Mouse (Mus musculus): ENCODE data around the gene Uggt2. TPM values are rescaled to one million over a fixed set of nuclear protein-coding genes. Genes with fewer than 3 reads are reported as not detected.
A peak's percentile ranks its signal among the peaks of the same experiment; 100 is the strongest.

Uggt2 gene
- total and polyA plus RNA-seq, 2 experiments from 2014 or later = 4.5 to 5.2 TPM

DNA sequence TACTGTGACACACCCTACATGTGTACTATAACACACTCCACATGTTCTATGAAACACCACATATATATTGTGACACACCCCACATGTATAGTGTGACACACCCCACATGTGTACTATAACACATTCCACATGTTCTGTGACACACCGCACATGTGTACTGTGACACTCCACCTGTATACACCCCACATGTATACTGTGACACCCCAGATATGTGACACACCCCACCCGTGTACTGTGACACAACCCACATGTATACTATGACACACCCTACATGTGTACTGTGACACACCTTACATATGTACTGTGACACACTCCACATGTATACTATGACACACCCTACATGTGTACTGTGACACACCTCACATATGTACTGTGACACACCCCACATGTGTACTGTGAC, 28.1 kb upstream of the Uggt2 start:
- no peak for TF ChIP-seq CTCF (IDR thresholded peaks at IDR 0.05; ENCODE audit: low read depth)
- no peak for ATAC-seq (ENCODE audit: insufficient read depth, low read depth)
- H3K27ac ChIP-seq (ENCODE audit: low read depth) = no peak overlapping the region
- no peak overlapping the region for H3K4me3 ChIP-seq (ENCODE audit: low read depth, low read length)
- no peaks in the 10 kb centered on the region for H3K36me3 ChIP-seq (replicated peaks; ENCODE audit: control insufficient read depth, insufficient read depth, low read length)
- H3K9me3 ChIP-seq (replicated peaks; ENCODE audit: control insufficient read depth, low read length) = no peaks in the 10 kb centered on the region
- no peaks in the 10 kb centered on the region for H3K4me1 ChIP-seq (ENCODE audit: control insufficient read depth, insufficient read depth)
- no peak overlapping the region for H3K9ac ChIP-seq (replicated peaks; ENCODE audit: low read depth, low read length)
- WGBS = 84% methylated on average over 2 of the region's 2 CpGs
- H3K27me3 ChIP-seq (ENCODE audit: control insufficient read depth, insufficient read depth, low read length) = no peaks in the 10 kb centered on the region
- no peak for DNase-seq (ENCODE audit: low spot score)
- no peak overlapping the region for H3K4me2 ChIP-seq (ENCODE audit: low read depth, low read length)

DNA sequence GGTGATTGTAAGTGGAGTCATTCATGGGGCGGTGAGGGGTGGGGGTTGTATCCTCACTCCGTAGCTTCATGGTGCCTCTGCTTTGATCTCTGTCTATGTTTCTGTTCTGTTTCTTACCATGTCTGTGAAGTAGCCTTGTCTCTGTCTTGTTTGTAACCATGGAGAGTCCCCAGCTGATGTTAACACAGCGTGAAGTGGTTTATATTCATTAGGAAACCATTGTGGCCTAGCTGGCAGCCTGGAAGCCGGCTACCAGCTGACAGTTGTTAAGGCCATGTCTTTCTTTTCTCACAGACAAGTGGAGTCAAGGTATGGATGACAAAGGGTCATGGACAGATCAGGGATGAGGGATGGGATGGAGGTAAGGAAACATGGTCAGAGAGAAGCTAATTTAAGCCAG, 26.6 kb upstream of the Uggt2 start:
- Histone ChIP-seq H3K36me3 (replicated peaks; ENCODE audit: control insufficient read depth, insufficient read depth, low read length) (no peaks in the 10 kb centered on the region), H3K9me3 (replicated peaks; ENCODE audit: control insufficient read depth, low read length) (no peaks in the 10 kb centered on the region), H3K27ac (ENCODE audit: low read depth) (no peak overlapping the region), H3K4me2 (ENCODE audit: low read depth, low read length) (no peak overlapping the region), H3K4me1 (ENCODE audit: control insufficient read depth, insufficient read depth) (no peaks in the 10 kb centered on the region), H3K4me3 (ENCODE audit: low read depth, low read length) (no peak overlapping the region), H3K9ac (replicated peaks; ENCODE audit: low read depth, low read length) (no peak overlapping the region), H3K27me3 (ENCODE audit: control insufficient read depth, insufficient read depth, low read length) (no peaks in the 10 kb centered on the region)
- no peak for ATAC-seq (ENCODE audit: insufficient read depth, low read depth)
- WGBS = 63% methylated on average over 4 of the region's 4 CpGs
- TF ChIP-seq EP300 (IDR thresholded peaks at IDR 0.05; ENCODE audit: low read depth) (no peak), CTCF (IDR thresholded peaks at IDR 0.05; ENCODE audit: low read depth) (no peak)
- no peak for DNase-seq (ENCODE audit: low spot score)

DNA sequence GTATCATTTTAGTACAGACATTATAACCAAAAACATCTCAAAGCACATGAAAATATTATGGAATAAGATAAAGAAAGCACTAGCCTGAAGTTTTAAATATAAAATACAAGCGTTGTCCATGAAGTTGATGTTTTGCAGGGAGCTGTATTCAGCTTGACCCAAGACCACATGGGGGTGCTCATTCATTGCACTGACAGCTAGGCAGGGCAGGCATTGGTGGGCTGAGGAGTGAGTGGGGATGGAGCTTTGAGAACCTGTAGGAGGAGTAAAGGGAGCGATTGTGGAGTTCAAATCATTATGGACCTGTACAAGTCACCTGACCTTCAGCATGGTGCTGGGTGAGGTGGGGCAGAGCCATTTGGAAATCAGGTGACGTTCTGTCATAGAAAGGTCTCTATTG, 24.8 kb upstream of the Uggt2 start:
- H3K9ac ChIP-seq (replicated peaks; ENCODE audit: low read depth, low read length) = no peak overlapping the region
- peak; percentile 75; the same call in 1 of the 2 replicates for ATAC-seq (ENCODE audit: insufficient read depth, low read depth)

DNA sequence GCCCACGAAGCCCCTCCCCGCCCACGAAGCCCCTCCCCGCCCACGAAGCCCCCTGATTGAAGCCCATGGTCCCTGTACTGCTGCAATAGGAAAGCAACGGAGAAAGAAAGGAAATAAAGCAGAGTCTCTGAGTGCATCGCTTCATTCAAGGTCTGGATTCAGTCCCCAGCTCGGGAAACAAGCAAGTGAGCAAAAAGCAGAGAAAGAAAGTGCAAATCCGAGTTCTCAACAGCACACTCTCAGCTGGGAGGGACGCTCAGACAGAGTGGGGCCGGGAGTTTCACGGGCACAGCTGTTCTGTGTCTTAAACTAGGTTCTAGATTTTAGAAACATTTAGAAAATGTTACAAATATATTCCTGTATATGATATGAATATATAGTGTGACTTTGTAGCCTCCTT, 24.4 kb upstream of the Uggt2 start:
- Histone ChIP-seq H3K9ac (replicated peaks; ENCODE audit: low read depth, low read length) (0 out of 2 replicates have a peak overlapping the region, but pooled peaks have one; percentile 12), H3K4me2 (ENCODE audit: low read depth, low read length) (peak overlapping the region; percentile 62), H3K27me3 (ENCODE audit: control insufficient read depth, insufficient read depth, low read length) (no peaks in the 10 kb centered on the region), H3K4me1 (ENCODE audit: control insufficient read depth, insufficient read depth) (no peaks in the 10 kb centered on the region), H3K9me3 (replicated peaks; ENCODE audit: control insufficient read depth, low read length) (no peaks in the 10 kb centered on the region), H3K27ac (ENCODE audit: low read depth) (no peak overlapping the region), H3K36me3 (replicated peaks; ENCODE audit: control insufficient read depth, insufficient read depth, low read length) (no peaks in the 10 kb centered on the region), H3K4me3 (ENCODE audit: low read depth, low read length) (peak overlapping the region; percentile 34)
- DNase-seq (ENCODE audit: low spot score) (no peak), ATAC-seq (ENCODE audit: insufficient read depth, low read depth) (no peak)
- WGBS = 7% methylated on average over 12 of the region's 12 CpGs
- no peak for TF ChIP-seq EP300 (IDR thresholded peaks at IDR 0.05; ENCODE audit: low read depth)
- TF ChIP-seq CTCF (IDR thresholded peaks at IDR 0.05; ENCODE audit: low read depth) = no peak

More for the DNA sequence above, 24.8 kb upstream of the Uggt2 start:
- Histone ChIP-seq H3K9me3 (replicated peaks; ENCODE audit: control insufficient read depth, low read length) (no peaks in the 10 kb centered on the region), H3K36me3 (replicated peaks; ENCODE audit: control insufficient read depth, insufficient read depth, low read length) (no peaks in the 10 kb centered on the region), H3K27ac (ENCODE audit: low read depth) (no peak overlapping the region), H3K27me3 (ENCODE audit: control insufficient read depth, insufficient read depth, low read length) (no peaks in the 10 kb centered on the region), H3K4me1 (ENCODE audit: control insufficient read depth, insufficient read depth) (no peaks in the 10 kb centered on the region), H3K4me2 (ENCODE audit: low read depth, low read length) (peak overlapping the region; percentile 62), H3K4me3 (ENCODE audit: low read depth, low read length) (peak overlapping the region; percentile 34; the same call in 1 of the 2 replicates)
- WGBS = 32% methylated on average over 3 of the region's 3 CpGs
- TF ChIP-seq CTCF (IDR thresholded peaks at IDR 0.05; ENCODE audit: low read depth) (peak; percentile 71), EP300 (IDR thresholded peaks at IDR 0.05; ENCODE audit: low read depth) (no peak)
- DNase-seq (ENCODE audit: low spot score) = peak; percentile 51

DNA sequence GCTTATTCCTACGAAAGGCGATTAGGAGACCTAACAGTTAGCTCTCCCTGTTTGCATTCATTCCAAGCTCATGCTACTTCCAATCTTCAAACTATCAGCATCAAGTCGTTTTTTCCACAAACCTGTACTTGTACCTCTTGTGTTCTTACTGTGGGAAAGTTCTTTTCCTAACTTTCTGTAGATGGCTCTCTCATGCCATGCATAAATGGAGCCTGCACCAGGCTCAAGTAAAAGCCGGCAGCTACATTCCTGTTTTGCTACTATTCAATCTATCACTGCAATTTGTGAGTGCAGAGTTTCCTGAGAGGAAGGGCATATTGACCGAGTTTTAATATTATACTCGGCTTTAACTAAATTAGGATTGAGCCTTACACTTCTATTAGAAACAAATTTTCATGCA, 13.3 kb upstream of the Uggt2 start:
- Histone ChIP-seq H3K9ac (replicated peaks; ENCODE audit: low read depth, low read length) (no peak overlapping the region), H3K36me3 (replicated peaks; ENCODE audit: control insufficient read depth, insufficient read depth, low read length) (no peaks in the 10 kb centered on the region), H3K4me1 (ENCODE audit: control insufficient read depth, insufficient read depth) (no peaks in the 10 kb centered on the region), H3K27ac (ENCODE audit: low read depth) (no peak overlapping the region), H3K4me2 (ENCODE audit: low read depth, low read length) (no peak overlapping the region), H3K27me3 (ENCODE audit: control insufficient read depth, insufficient read depth, low read length) (no peaks in the 10 kb centered on the region), H3K4me3 (ENCODE audit: low read depth, low read length) (no peak overlapping the region), H3K9me3 (replicated peaks; ENCODE audit: control insufficient read depth, low read length) (no peaks in the 10 kb centered on the region)
- 60% methylated on average over 6 of the region's 6 CpGs for WGBS
- ATAC-seq (ENCODE audit: insufficient read depth, low read depth) = no peak
- DNase-seq (ENCODE audit: low spot score) = no peak
- TF ChIP-seq CTCF (IDR thresholded peaks at IDR 0.05; ENCODE audit: low read depth) = no peak
- no peak for TF ChIP-seq EP300 (IDR thresholded peaks at IDR 0.05; ENCODE audit: low read depth)

DNA sequence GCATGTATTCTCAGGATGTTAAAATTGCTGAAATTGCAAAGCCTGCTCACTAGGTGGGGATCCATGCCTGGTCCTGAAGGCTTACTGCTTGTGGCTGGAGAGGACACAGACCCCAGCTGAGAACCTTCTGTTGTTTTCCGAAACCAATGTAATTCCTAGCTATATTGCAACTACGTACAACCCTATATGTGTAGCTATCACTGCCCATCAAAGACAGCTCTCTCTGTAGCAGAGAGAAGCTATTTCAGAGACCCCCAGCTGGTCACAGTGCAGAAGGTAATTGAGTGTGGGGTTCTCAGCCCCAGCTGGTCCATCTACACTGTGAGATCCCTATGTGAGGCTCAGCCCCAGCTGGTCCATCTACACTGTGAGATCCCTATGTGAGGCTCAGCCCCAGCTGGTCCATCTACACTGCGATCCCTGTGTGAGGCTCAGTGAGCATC, 10.6 kb upstream of the Uggt2 start:
- H3K9ac ChIP-seq (replicated peaks; ENCODE audit: low read depth, low read length) = no peak overlapping the region
- no peaks in the 10 kb centered on the region for H3K9me3 ChIP-seq (replicated peaks; ENCODE audit: control insufficient read depth, low read length)
- 78% methylated on average over 3 of the region's 3 CpGs for WGBS
- ATAC-seq (ENCODE audit: insufficient read depth, low read depth) (no peak), DNase-seq (ENCODE audit: low spot score) (no peak)
- no peaks in the 10 kb centered on the region for H3K4me1 ChIP-seq (ENCODE audit: control insufficient read depth, insufficient read depth)
- TF ChIP-seq CTCF (IDR thresholded peaks at IDR 0.05; ENCODE audit: low read depth) (no peak), EP300 (IDR thresholded peaks at IDR 0.05; ENCODE audit: low read depth) (no peak)
- H3K27me3 ChIP-seq (ENCODE audit: control insufficient read depth, insufficient read depth, low read length) = no peaks in the 10 kb centered on the region
- H3K4me2 ChIP-seq (ENCODE audit: low read depth, low read length) = no peak overlapping the region
- H3K27ac ChIP-seq (ENCODE audit: low read depth) = no peak overlapping the region
- H3K36me3 ChIP-seq (replicated peaks; ENCODE audit: control insufficient read depth, insufficient read depth, low read length) = no peaks in the 10 kb centered on the region
- no peak overlapping the region for H3K4me3 ChIP-seq (ENCODE audit: low read depth, low read length)
